Mouse (Mus musculus) kidney, adult 2 months (tissue): Measurements from ENCODE around the gene Kirrel3. TPM values are rescaled to one million over a fixed set of nuclear protein-coding genes. Genes with fewer than 3 reads are reported as not detected.

Source experiments
- DNase-seq: peaks from one replicate; pipeline ENCODE4 v3.0.0; 2021
- H3K27ac ChIP-seq: fragments of 200-500 bp; 2 replicates; pipeline ENCODE4 v1.5.1; 2012; ENCODE audit warnings: low read depth, low read length, control low read depth, inconsistent platforms; ENCODE audit not compliant: insufficient read depth
- H3K27me3 ChIP-seq: fragments of 200-500 bp; replicated peaks from 2 replicates; pipeline ENCODE4 v1.6.1; 2012; ENCODE audit warnings: mild to moderate bottlenecking, moderate library complexity, low read length, inconsistent platforms; ENCODE audit not compliant: control insufficient read depth, insufficient read depth
- H3K36me3 ChIP-seq: fragments of 200-500 bp; 2 replicates; pipeline ENCODE4 v1.6.1; 2012; ENCODE audit warnings: mild to moderate bottlenecking, moderate library complexity, low read length, inconsistent platforms; ENCODE audit not compliant: control insufficient read depth, insufficient read depth
- H3K4me1 ChIP-seq: fragments of 200-500 bp; 2 replicates; pipeline ENCODE4 v1.6.1; 2011; ENCODE audit warnings: low read length; ENCODE audit not compliant: control insufficient read depth, insufficient read depth
- H3K4me3 ChIP-seq: fragments of 200-500 bp; 2 replicates; pipeline ENCODE4 v1.5.1; 2011; ENCODE audit warnings: mild to moderate bottlenecking, low read depth, low read length, control low read depth; ENCODE audit not compliant: insufficient read depth
- CTCF ChIP-seq: fragments of 200-500 bp; conservative IDR thresholded peaks from 2 replicates; pipeline ENCODE4 v1.5.1; 2011; ENCODE audit warnings: low read depth, mild to moderate bottlenecking, control low read depth, low read length, moderate library complexity, mixed read lengths; ENCODE audit not compliant: insufficient read depth, insufficient read length
- POLR2A ChIP-seq: fragments of 200-500 bp; IDR thresholded peaks from one replicate; pipeline ENCODE4 v1.6.1; 2011; ENCODE audit warnings: low read depth, low read length, control low read depth
- whole genome bisulfite sequencing: fragments of 180-500 bp; shearing (Covaris S2); methylation state at CpG from one replicate; pipeline ENCODE4 v1.1.7; 2018; 5-methylcytosine and 5-hydroxymethylcytosine counted together
- polyA plus RNA-seq: library from polyadenylated mRNA; depleted of rRNA; stranded (reverse); fragments of >200 nt; gene quantifications from 2 replicates; pipeline ENCODE4 v1.2.3, GENCODE M21; 2012

Kirrel3 gene
- polyA plus RNA-seq, 1 experiment, result 0.47 TPM

DNA sequence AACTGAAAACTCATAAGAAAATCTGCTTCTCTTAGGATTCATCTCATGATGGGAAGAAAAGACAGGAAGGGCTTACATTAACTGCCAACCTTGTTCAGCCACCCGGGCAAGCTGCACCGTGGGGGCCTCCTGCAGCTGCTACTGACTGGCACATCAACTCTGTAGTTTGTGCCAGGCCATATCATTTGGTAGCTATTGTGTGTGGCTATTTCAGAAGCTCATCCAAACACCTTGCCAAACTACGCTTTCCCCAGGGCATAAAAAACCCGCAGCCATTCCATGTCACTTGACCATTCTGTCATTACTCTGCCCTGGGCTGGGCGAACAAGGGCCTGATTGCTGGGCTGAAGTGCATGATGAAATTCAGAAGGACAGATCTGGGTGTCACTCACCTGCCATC lies 453.9 kb downstream of the Kirrel3 start:
- H3K27ac ChIP-seq, result no peak overlapping the region
- H3K4me3 ChIP-seq, result no peak overlapping the region

DNA sequence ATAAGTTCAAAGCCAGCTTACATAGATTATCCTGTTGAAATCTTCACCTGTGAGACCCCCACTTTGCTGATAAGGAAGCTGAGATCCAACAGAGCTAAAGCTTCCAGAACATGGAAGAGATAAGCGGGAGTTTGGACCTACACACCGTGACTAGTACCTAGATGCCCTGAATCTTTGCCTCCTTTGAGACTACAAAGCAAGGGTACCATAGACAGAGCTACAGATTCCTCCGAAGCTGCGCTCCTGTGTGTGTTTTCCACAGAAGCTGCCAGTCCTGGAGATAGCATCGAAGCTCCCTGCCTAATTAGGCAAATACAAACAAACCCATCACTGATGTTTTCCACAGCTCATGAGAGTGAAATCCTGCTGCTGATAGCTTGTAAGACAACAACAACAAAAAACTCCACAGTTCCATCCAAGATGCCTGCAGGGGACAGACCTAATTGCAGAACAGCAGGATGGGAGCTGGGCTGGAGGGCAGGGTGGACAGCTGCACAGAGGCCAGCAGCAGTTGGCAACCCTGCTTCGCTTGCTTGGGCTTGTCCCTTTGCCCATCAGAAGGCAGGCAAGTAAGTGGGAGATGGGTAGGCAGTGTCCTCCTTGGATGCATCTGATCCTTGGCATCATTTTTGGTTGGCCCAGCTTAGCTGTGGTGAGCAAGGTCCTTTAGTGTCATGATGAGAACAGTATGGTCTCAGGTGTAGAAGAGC lies 456.6 kb downstream of the Kirrel3 start:
- no peaks in the 10 kb centered on the region for H3K4me1 ChIP-seq
- no peak for TF ChIP-seq POLR2A
- TF ChIP-seq CTCF, result no peak
- no peaks in the 10 kb centered on the region for H3K36me3 ChIP-seq
- no peak overlapping the region for H3K27ac ChIP-seq
- DNase-seq, result no peak
- no peak overlapping the region for H3K4me3 ChIP-seq
- WGBS, result 89% methylated on average over 6 of the region's 6 CpGs
- H3K27me3 ChIP-seq, result no peaks in the 10 kb centered on the region

More for the DNA sequence above, 453.9 kb downstream of the Kirrel3 start:
- H3K27me3 ChIP-seq, result no peaks in the 10 kb centered on the region
- no peak for DNase-seq
- no peaks in the 10 kb centered on the region for H3K4me1 ChIP-seq
- TF ChIP-seq CTCF (no peak), POLR2A (no peak)
- 87% methylated on average over 5 of the region's 5 CpGs for WGBS
- no peaks in the 10 kb centered on the region for H3K36me3 ChIP-seq

DNA sequence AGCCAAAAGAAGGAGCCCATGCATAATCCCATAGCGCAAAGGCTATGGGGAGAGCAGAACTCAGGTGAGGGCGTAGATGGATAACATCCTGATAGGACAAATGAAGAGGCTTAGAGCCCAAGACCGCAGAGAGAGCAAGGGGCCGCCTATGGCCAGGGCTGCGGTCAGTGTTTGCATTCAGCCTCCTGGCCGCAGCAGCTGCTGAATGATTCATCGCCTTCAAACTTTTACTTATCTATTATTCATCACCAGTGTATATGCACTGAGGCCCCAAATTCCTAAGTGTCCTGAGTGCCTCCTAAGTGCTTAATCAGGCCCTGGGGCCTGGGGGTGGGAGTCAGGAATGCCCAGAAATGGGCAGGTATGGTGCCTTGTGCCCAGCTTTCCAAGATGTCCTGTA lies 457.3 kb downstream of the Kirrel3 start:
- Histone ChIP-seq H3K27me3 (no peaks in the 10 kb centered on the region), H3K4me1 (no peaks in the 10 kb centered on the region), H3K4me3 (no peak overlapping the region), H3K27ac (no peak overlapping the region), H3K36me3 (no peaks in the 10 kb centered on the region)
- no peak for DNase-seq
- TF ChIP-seq CTCF, result no peak
- TF ChIP-seq POLR2A, result no peak
- WGBS, result 90% methylated on average over 7 of the region's 7 CpGs

DNA sequence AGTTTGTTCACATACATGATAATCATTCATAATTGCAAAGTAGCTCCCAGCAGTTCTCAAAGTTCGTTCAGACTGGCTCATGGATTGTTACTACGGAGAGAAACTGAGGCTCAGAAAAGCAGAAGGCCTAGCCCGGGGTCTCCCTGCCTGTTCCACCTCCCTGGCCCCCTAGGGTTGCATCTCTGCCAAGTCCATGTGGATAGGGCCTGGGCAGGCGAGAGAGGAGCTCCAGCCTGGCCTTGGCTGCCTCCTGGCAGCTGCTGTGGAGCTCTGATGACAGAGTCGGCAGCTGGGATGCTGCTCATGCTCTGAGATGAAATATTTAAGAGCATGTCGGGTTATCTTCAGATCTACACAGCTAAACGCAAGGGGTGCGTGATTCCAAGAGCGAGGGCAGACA lies 459.6 kb downstream of the Kirrel3 start:
- no peak for TF ChIP-seq POLR2A
- TF ChIP-seq CTCF, result no peak
- Histone ChIP-seq H3K4me1 (no peaks in the 10 kb centered on the region), H3K27ac (no peak overlapping the region), H3K4me3 (no peak overlapping the region), H3K36me3 (no peaks in the 10 kb centered on the region), H3K27me3 (no peaks in the 10 kb centered on the region)
- DNase-seq, result no peak
- 69% methylated on average over 9 of the region's 9 CpGs for WGBS

DNA sequence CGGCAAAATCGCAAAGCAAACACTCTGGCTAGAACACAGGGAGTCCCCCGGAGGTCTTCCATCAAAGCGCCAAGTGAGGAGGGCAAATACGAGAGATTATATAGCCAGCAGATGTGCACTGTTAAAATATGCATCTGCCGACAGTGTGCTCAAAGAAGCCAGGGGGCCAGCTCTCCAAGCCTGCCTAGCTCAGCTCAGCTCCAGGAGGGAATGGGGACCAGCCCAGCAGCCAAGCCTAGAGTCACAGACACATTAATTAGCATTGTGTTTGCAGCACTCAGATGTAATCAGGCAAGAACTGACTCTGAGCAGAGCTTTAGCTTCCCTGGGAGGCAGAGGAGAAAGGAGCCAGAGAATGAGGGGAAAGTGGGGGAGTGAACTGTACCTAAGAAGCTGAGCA lies 461.6 kb downstream of the Kirrel3 start:
- no peaks in the 10 kb centered on the region for H3K27me3 ChIP-seq
- H3K36me3 ChIP-seq, result no peaks in the 10 kb centered on the region
- DNase-seq, result no peak
- WGBS, result 44% methylated on average over 6 of the region's 6 CpGs
- no peak overlapping the region for H3K4me3 ChIP-seq
- H3K27ac ChIP-seq, result no peak overlapping the region
- H3K4me1 ChIP-seq, result no peaks in the 10 kb centered on the region
- TF ChIP-seq CTCF, result no peak
- no peak for TF ChIP-seq POLR2A

DNA sequence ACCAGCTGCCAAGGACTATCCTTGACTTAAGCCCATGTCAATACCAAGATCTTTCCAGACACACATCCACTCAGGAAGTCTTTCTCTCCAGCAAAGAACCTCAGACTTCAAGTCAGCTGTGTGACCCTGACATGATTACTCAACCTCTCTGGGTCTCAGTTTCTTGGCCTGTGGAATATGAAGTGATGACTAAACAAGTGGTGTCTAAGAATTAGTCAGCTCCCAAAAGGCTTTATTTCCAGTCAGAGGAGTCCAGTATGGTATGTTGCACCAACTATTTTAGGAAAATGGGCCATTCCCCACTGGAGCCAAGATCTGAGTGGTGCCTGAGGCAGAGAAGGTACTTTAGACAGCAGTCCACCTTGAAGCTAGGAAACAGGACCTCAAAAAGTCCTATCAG lies 462.0 kb downstream of the Kirrel3 start:
- Histone ChIP-seq H3K4me1 (no peaks in the 10 kb centered on the region), H3K36me3 (no peaks in the 10 kb centered on the region), H3K4me3 (no peak overlapping the region), H3K27me3 (no peaks in the 10 kb centered on the region), H3K27ac (no peak overlapping the region)
- TF ChIP-seq CTCF, result no peak
- no peak for TF ChIP-seq POLR2A
- DNase-seq, result no peak

DNA sequence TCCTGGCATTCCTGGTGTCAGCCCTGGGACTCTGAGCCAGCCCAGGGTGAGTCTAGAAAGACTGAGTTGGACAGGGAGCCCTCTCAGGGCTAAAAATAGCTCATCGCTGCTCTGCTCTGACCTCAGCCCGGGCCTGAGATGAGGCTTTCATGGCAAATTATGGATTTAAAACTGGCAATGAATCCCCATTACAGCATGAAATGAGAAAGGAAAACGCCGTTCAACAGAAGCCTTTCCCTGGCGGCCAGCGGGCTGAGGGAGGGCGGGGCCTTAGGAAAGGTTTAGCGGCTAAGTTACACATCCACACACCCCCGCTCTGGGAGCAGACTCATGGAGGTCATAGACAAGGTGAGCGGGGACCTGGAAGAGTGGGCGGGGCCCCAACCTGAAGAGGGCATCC lies 467.7 kb downstream of the Kirrel3 start:
- H3K27ac ChIP-seq, result no peak overlapping the region
- H3K4me1 ChIP-seq, result no peaks in the 10 kb centered on the region

DNA sequence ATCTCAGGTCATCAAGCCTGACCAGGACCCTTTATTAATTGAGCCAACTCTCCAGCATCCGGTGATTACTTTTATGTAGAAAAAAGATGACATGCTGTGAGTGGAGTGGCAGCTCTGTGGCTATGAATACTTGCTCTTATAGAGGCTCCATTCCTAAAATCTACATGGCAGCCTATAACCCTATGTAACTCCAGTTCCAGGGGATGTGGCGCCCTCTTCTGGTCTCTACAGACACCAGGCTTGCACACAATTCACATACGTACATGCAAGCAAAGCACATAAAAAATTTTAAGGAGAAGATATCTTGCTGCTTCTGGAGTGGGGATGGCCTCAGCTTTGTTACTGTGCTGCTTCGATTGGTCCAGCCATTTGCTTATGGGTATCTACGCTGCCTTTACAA lies 468.5 kb downstream of the Kirrel3 start:
- WGBS, result 76% methylated on average over 5 of the region's 5 CpGs
- Histone ChIP-seq H3K4me3 (no peak overlapping the region), H3K4me1 (no peaks in the 10 kb centered on the region), H3K27ac (no peak overlapping the region), H3K27me3 (no peaks in the 10 kb centered on the region), H3K36me3 (no peaks in the 10 kb centered on the region)
- TF ChIP-seq CTCF (no peak; the same call in 1 of the 2 replicates), POLR2A (no peak)
- peak; percentile 4 for DNase-seq

More for the DNA sequence above, 467.7 kb downstream of the Kirrel3 start:
- Histone ChIP-seq H3K4me3 (no peak overlapping the region), H3K27me3 (no peaks in the 10 kb centered on the region), H3K36me3 (no peaks in the 10 kb centered on the region)
- DNase-seq, result no peak
- TF ChIP-seq POLR2A (no peak), CTCF (no peak)
- 73% methylated on average over 11 of the region's 11 CpGs for WGBS
